Mouse (Mus musculus) right cerebral cortex, adult 18-20 months (tissue): ENCODE results near the gene Als2cr12.
"Not testable (repeated sequence)": the region's sequence is repeated elsewhere in the genome, so short reads cannot be mapped to it uniquely, and the experiment has no call there.

Experiments
- DNase-seq: peaks from one replicate; pipeline ENCODE4 v3.0.0; 2022; ENCODE audit warnings: mixed read lengths

The Als2cr12 gene

GRCm38 (mm10) chr1:58610166-58610565, 85.6 kb downstream of the Als2cr12 start:
- DNase-seq: no peak

- not testable (repeated sequence) for DNase-seq
Observed at GRCm38 (mm10) chr1:58609591-58609990, 86.2 kb downstream of the Als2cr12 start.

GRCm38 (mm10) chr1:58603738-58604137, 92.1 kb downstream of the Als2cr12 start:
- no peak for DNase-seq

DNA sequence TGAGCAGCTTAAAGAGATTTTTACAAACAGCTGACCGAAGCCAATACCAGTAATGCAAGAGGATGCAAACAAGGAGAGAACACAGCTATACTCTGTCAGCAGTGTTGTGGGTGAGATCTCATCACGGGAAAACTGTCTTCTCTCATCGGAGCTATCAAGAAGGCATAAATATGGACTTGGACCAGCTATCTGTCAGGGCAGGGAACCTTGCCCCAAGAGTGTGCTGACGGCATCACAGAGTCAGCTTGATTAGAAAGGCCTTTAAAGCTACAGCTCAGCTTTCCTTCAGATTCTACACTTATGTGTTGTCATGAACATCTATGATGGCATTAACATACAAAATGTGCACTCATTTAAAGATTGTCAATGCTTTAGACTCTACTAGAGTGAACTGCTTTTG, 93.1 kb downstream of the Als2cr12 start:
- no peak for DNase-seq
